Mouse (Mus musculus) adrenal gland, postnatal 36 days (tissue): Measurements from ENCODE around the gene Mrpl19. TPM values are rescaled to one million over a fixed set of nuclear protein-coding genes. Genes with fewer than 3 reads are reported as not detected.

Experiments
- DNase-seq, 2 experiments: peaks; one replicate each; pipeline ENCODE4 v3.0.0; 2021; ENCODE audit warnings: mixed read lengths in 1 of 2
- long read RNA-seq, 2 experiments: library from polyadenylated mRNA; stranded (forward); transcript quantifications; one replicate each; pipeline ENCODE4 v2.0.0; 2021; ENCODE audit warnings: borderline sequencing depth in 2 of 2
- total RNA-seq, 2 experiments: library from RNA; stranded (reverse); gene quantifications; 2 replicates each; pipeline ENCODE4 v1.2.3; 2021

The Mrpl19 gene
- 10 to 100 TPM; 38.2 to 43.6 TPM for total RNA-seq
- long read RNA-seq, experiment 1, full-length matches to known transcripts: 28 of 31 reads
- long read RNA-seq, experiment 1, partial matches to known transcripts: 1 of 31 reads
- long read RNA-seq, experiment 1, other reads (novel, unspliced or antisense): 2 of 31 reads
- long read RNA-seq, experiment 2, full-length matches to known transcripts: 10 of 12 reads
- long read RNA-seq, experiment 2, partial matches to known transcripts: 1 of 12 reads
- long read RNA-seq, experiment 2, other reads (novel, unspliced or antisense): 1 of 12 reads

DNA sequence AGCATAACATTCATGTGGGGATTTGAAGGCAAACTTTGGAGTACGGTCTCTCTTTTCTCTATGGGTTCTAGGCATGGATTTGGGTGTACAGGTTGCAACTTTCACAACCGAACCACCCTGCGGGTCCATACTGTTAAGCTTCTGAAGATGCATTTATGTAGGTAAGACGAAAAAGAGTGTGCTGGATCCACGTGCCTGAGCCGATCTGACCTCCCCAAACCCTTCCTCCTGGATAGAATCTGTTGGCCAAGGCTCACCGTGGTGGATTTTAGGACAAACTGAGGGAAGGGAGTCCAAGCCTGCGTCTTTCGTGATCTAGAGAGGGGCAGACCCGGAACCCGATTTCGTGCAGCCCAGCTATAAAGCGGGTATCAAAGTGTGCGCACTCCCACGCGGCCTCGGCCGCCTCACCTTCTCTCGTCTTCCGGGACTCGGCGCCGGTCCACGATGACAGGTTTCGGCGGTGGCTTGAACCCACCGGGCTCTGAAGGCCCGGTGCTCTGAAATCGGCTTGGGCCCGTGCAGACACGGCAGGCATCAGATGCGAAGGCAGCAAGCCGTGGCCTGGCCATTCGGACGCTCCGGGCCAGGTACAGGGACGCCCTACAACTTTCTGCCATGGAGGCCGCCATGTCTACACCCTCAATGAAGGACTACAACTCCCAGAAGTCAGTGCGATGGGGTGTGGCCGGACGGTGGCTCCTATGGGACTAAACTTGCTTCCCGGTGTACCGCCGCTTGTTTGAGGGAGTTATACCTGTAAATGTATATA, at the start of gene Mrpl19:
Gene Mrpl19, minus strand, starts transcription at position 663 of the 772 bp plus-strand sequence.
- DNase-seq: peak; percentile 91

GRCm38 (mm10) chr6:82012392-82012791, 46.6 kb upstream of the Mrpl19 start:
- no peak for DNase-seq

- no peak for DNase-seq
These were observed 24.5 kb upstream of the Mrpl19 start for GRCm38 (mm10) chr6:81990049-81990810.

DNA sequence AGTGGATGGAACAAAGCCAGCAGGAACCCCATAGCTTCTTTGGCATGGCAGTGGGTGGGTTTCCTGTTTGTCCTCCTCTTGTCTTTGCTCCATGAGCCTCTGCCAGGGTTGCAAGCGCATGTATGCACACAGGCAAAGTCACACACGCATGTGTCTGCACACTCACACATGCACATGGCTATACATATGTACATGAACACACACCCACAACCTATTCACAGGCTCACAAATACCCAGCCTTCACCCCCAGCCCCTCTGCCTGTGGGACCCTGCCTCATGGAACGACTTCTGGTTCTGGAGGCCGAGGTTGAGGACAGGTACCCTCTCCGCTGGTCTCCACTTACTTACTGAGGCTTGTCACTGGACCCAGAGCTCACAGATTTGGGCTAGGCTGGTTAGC, 22.6 kb upstream of the Mrpl19 start:
- no peak for DNase-seq

DNA sequence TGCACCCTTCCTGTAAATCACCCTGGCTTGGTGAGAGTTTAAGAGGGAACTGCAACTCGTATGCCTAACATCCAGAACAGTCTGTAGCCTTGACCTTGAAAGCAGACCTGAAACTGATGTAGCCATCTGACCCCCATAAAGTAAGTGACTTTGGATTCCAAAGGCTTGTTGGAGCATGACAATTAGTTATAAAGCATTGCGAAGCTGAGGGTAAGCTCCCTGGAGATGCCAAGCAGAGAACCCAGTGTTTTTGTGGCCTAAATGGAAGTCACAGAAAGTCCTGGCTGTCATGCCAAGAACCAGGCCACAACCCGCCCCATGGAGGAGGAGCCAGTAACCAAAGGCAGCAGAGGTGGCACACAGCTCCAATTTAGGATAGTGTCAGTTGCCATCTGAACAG, 21.8 kb upstream of the Mrpl19 start:
- peak; percentile 46 to 78 for DNase-seq

DNA sequence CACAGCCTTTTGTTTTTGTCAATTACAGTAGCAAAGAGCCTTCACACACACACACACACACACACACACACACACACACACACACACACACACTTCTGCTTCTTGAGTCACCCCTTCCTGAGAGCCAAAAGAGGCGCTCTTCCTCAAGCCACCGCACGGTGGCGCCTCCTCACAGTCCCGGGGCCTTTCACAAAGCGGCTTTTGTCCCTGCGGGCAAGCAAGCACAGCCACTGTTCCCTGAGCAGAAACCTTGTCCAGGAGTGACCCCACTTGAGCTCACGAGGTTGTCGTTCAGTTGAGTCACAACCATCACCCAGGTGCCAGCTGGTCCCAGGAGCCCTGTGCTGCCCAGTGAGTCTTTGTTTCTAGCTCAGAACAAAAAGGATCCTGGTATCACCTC, 21.3 kb upstream of the Mrpl19 start:
- DNase-seq: peak; percentile 89 to 90

DNA sequence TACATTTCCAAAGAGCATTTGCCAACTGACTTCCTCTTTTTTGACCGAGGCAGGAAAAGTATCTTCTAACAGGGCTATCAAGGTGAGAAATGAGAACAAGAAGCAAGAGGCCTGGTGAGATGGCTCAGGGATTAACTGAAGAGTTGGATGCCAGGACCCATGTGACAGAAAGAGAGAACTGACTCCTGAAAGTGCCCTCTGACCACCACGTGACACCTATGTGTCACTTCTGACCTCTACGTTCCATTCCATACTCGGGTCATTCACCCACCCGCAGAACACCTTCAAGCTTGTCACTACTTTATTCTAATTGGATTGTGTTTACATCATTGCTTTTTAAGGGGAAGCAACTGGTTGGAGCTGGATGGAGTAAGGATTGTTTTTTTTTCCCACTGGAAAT, 20.8 kb upstream of the Mrpl19 start:
- DNase-seq: no peak

- DNase-seq: no peak
These were observed 20.4 kb upstream of the Mrpl19 start for GRCm38 (mm10) chr6:81986171-81986570.

DNA sequence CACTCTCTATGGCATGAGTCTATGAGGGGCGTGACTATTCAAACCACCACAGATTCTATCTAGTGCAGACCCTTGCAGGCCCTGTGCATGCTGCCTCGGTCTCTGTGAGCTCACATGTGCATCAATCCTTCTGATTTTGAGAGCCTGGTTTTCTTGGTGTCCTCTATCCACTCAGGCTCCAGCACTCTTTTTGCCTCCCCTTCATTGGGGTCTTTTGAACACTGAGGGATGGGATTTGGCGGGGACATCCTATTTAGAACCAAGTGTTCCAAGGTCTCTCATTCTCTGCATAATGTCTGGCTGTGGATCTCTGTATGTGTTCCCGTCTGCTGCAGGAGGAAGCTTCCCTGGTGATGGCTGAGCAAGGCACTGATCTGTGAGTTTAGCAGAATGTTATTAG, 13.5 kb upstream of the Mrpl19 start:
- DNase-seq: no peak

- peak; percentile 80 to 86 for DNase-seq
These were observed 10.3 kb upstream of the Mrpl19 start for GRCm38 (mm10) chr6:81975971-81976621.

DNA sequence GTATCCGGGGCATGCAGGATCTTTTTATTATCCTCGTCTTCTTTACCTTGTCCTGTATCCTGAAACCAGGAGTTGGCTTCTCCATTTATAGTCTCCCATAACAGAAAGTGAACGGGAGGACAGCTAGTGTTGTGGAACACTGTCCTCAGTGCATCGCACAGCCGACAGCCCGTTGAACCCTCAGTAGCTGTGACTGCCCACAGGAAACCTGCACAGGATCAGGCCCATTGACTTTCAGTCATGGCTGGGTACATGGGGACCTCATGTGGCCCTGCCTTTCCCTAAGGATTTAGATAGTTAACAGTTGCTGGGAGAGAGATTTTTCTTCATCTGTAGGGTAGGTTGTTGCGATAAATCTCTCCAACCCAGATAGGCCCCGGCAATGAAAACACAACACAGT, 6.8 kb upstream of the Mrpl19 start:
- DNase-seq: no peak

DNA sequence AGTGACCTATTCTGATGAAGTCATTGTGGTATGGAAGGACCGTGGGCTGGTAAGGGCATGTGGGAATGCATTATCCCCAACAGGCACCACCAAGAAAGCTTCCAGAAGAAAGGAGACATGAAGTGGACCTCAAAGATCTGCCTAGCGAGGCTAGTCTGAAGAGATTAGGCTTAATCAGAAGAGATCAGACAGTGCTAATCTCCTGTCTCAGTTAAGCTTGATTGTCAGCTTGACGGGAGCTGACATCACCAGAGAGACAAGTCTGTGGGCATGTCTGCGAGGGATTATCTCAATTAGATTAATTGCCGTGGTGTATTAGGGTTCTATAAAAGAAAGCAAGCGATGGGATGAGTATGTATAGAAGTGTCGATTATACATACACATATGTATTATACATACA, 5.4 kb upstream of the Mrpl19 start:
- no peak for DNase-seq

DNA sequence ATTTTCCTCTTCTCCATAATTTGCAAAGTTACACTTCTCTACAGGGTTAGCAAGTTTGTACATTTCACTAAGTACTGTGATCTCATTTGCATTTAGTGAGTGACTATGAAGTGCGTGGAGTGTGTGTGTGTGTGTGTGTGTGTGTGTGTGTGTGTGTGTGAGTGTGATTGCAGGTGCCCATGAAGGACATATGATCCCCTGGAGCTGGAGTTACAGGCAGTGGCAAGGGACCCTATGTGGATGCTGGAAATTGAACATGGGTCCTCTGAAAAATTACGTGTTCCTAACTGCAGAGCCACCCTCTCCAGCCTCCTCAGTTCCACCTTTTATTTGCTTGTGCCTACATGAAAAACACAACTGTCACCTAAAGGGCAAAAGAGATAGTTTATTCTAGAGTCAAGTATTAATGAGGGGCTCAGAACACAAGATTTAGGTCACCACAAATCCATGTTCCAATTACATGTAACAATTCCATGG, 348 bp upstream of the Mrpl19 start:
- DNase-seq: no peak

- no peak for DNase-seq
These were observed 5.5 kb downstream of the Mrpl19 start for GRCm38 (mm10) chr6:81960284-81960683.

- no peak for DNase-seq
These were observed 5.9 kb downstream of the Mrpl19 start for GRCm38 (mm10) chr6:81959866-81960265.

GRCm38 (mm10) chr6:81957992-81958391, 7.8 kb downstream of the Mrpl19 start:
- DNase-seq: no peak

- DNase-seq: no peak
These were observed 9.4 kb downstream of the Mrpl19 start for GRCm38 (mm10) chr6:81956399-81956798.

- DNase-seq: no peak
These were observed 10.6 kb downstream of the Mrpl19 start for GRCm38 (mm10) chr6:81955133-81955532.

DNA sequence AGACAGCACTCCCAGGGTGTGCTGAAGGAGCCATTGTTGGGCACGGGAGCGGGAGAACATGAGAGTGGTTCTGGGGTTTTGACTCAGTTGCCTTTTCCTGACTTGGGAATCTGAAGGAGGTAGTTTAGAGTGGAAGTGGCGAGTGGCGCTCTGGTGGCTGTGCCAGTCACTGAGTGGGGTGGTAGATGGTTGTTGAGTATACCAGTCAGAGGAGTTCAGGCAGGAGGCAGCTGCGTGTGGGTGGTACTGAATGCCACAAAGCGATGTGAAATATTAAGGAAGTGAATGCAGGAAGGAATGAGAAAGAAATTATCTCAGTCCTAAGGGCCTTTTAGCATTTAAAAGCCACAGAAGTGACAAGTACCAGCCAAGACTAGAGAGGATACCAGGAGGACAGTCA, 18.9 kb downstream of the Mrpl19 start:
- DNase-seq: no peak

- no peak for DNase-seq
These were observed 21.3 kb downstream of the Mrpl19 start for GRCm38 (mm10) chr6:81944432-81944831.

- DNase-seq: peak; percentile 45 to 50
These were observed 22.5 kb downstream of the Mrpl19 start for GRCm38 (mm10) chr6:81943281-81943680.

GRCm38 (mm10) chr6:81941718-81942117, 24.0 kb downstream of the Mrpl19 start:
- no peak for DNase-seq
